Mouse (Mus musculus): ENCODE results near the gene Krt34. TPM values are rescaled to one million over a fixed set of nuclear protein-coding genes. Genes with fewer than 3 reads are reported as not detected.

Gene Krt34
- polyA plus RNA-seq (2015; fragmentation: Nextera tagmentation; extraction: Ambion mirVana) = not detected in 2 replicates

DNA sequence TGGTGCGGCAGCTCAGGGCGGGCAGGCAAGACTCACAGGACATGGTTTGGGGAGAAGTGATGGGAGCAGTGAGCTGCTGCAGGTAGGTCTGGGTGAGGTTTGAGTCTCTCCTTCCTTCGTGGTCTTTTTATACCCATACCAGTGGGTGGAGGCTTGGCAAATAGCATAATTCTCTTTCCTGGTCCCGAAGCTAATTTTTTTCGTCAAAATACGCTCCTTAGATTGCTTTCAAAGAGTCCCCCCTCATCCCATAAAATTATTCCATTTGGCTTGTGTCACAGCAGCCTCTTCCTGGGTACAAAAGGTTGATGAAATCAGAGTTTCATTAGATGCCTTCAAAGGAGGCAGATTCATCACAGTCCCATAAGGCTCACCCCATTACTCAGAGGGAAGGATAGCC lies at the start of gene Krt34:
Krt34 (minus strand) TSS at position 101 of the 400 bp plus-strand sequence.
- H3K4me2 ChIP-seq = no peak within 1 kb of the TSS
- no peaks in the 10 kb centered on the region for H3K36me3 ChIP-seq
- no peak within 1 kb of the TSS for H3K4me3 ChIP-seq
- no peak within 1 kb of the TSS for H3K9ac ChIP-seq
- whole genome bisulfite sequencing = 85% methylated on average over 6 of the region's 6 CpGs
- no peaks in the 10 kb centered on the region for H3K27me3 ChIP-seq
- H3K9me3 ChIP-seq = no peaks in the 10 kb centered on the region
- H3K4me1 ChIP-seq (replicated peaks) = no peaks in the 10 kb centered on the region
- no peak within 1 kb of the TSS for H3K27ac ChIP-seq
- ATAC-seq (ENCODE audit: low FRiP score) = no peak

DNA sequence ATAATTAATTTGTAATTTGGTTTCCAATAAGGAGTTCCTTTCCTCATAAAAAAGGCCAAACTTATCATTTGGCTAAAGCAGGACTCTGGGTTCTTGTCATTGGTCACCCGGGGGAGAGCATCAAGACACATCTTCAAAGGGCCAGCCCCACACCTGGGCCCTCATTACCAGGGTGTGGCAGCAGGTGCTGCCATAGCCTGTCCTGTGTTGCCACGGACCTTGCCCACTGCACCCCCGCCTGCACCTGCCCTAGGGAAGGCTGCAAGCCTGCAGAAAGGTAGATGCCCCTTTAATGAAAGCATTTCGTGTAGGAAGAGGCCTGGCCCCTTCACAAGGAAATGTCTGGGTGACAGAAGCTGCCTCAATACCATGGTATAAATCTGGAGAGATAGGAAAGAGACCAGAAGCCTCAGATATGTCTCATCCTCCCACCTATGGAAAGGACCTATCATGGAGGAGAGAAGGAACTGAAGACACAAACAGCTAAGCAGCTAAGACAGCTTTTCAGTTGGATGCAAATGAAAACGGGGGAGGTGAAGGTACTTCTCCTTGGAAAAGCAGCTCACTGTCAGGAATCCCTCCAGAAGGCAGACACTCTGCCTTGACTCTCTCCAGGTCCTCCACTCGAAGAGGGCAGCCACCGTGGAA lies 47.1 kb upstream of the Krt34 start:
- Histone ChIP-seq H3K36me3 (no peaks in the 10 kb centered on the region), H3K9me3 (peaks cover 4% of the 10 kb centered on the region), H3K27ac (no peak overlapping the region), H3K4me2 (no peak overlapping the region), H3K4me1 (replicated peaks) (no peaks in the 10 kb centered on the region), H3K4me3 (no peak overlapping the region), H3K27me3 (no peaks in the 10 kb centered on the region), H3K9ac (no peak overlapping the region)
- 78% methylated on average over 7 of the region's 7 CpGs for WGBS
- ATAC-seq (ENCODE audit: low FRiP score) = no peak

GRCm38 (mm10) chr11:100087861-100088260 lies 46.5 kb upstream of the Krt34 start, which contains the start of gene Krt32:
TSS of gene Krt32 (minus strand) at chr11:100088226.
- Histone ChIP-seq H3K36me3 (no peaks in the 10 kb centered on the region), H3K4me1 (replicated peaks) (no peaks in the 10 kb centered on the region), H3K27me3 (no peaks in the 10 kb centered on the region), H3K4me2 (no peak within 1 kb of the TSS), H3K27ac (no peak within 1 kb of the TSS), H3K9me3 (peaks cover 4% of the 10 kb centered on the region), H3K9ac (no peak within 1 kb of the TSS), H3K4me3 (no peak within 1 kb of the TSS)
- WGBS = 94% methylated on average over 10 of the region's 10 CpGs
- no peak for ATAC-seq (ENCODE audit: low FRiP score)

- H3K36me3 ChIP-seq = no peaks in the 10 kb centered on the region
- WGBS = 56% methylated on average over 1 of the region's 1 CpGs
- H3K9me3 ChIP-seq = no peaks in the 10 kb centered on the region
- no peaks in the 10 kb centered on the region for H3K27me3 ChIP-seq
- no peak overlapping the region for H3K27ac ChIP-seq
- no peak overlapping the region for H3K4me3 ChIP-seq
- ATAC-seq (ENCODE audit: low FRiP score) = no peak
- no peak overlapping the region for H3K9ac ChIP-seq
- no peaks in the 10 kb centered on the region for H3K4me1 ChIP-seq (replicated peaks)
- no peak overlapping the region for H3K4me2 ChIP-seq
Measured at GRCm38 (mm10) chr11:100073873-100074272, 32.5 kb upstream of the Krt34 start.

DNA sequence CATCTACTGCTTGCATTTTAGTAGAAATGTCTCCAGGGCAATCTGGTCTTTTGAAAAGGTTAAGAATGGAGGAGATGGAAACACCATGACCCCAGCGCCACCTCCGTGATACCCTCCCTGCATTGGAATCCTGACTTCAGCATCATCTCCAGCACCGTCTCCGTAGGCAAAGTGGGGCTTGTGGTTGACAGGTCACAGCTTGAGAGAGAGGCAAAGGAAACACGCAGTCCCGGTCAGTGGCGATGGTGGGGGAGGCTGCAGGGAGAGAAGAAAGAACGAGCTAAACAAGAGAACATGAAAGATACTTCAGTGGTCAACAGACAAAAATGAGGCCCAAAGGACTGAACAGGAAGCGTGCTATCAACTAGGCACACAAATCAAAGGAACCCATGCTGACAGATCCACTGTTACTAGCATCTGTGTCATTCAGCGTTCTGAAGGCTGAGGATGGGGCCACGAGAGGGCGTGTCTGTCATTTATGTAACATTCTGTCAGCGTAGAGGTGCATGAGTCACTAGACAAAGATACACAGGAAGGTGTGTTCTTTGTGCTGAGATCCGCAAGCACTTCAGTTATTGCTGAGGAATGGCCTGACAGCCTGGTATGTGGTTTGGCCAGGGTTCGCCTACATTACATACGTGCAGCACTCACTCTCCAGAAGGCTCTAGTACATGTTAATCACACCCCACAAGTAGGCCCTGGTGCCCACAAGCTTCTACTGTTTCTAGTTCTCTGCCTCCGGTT lies 26.1 kb upstream of the Krt34 start:
- H3K4me2 ChIP-seq = no peak overlapping the region
- H3K4me1 ChIP-seq (replicated peaks) = 0 out of 2 replicates have a peak, but pooled peaks cover 5% of the 10 kb centered on the region
- H3K4me3 ChIP-seq = no peak overlapping the region
- no peaks in the 10 kb centered on the region for H3K9me3 ChIP-seq
- no peak overlapping the region for H3K9ac ChIP-seq
- no peaks in the 10 kb centered on the region for H3K36me3 ChIP-seq
- 82% methylated on average over 17 of the region's 17 CpGs for WGBS
- no peak overlapping the region for H3K27ac ChIP-seq
- no peak for ATAC-seq (ENCODE audit: low FRiP score)
- no peaks in the 10 kb centered on the region for H3K27me3 ChIP-seq

GRCm38 (mm10) chr11:100066236-100067010 lies 25.1 kb upstream of the Krt34 start:
- Histone ChIP-seq H3K4me1 (replicated peaks) (0 out of 2 replicates have a peak, but pooled peaks cover 5% of the 10 kb centered on the region), H3K36me3 (no peaks in the 10 kb centered on the region), H3K9ac (no peak overlapping the region), H3K4me2 (no peak overlapping the region), H3K4me3 (no peak overlapping the region), H3K27ac (no peak overlapping the region), H3K9me3 (no peaks in the 10 kb centered on the region), H3K27me3 (no peaks in the 10 kb centered on the region)
- no peak for ATAC-seq (ENCODE audit: low FRiP score)
- 65% methylated on average over 12 of the region's 12 CpGs for WGBS

DNA sequence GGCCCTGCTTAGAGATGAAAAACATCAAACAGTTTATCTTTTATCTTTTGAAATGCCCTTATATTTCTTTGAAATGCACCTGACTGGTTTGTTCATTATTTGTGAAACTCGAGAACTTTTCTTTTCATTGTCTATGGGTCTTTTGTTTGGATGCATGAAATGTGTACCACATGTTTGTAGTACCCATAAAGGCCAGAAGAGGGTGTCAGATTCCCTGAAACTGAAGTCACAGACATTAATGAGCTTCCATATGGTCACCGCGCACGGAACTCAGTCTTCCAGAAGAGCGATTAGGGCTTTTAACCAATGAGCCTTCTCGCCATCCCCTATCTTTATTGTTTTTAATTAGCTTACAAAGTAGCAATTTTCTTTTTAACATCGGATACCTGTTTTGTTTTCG lies 17.5 kb upstream of the Krt34 start:
- Histone ChIP-seq H3K27ac (no peak overlapping the region), H3K9me3 (no peaks in the 10 kb centered on the region), H3K4me1 (replicated peaks) (no peaks in the 10 kb centered on the region), H3K4me3 (no peak overlapping the region), H3K27me3 (no peaks in the 10 kb centered on the region), H3K36me3 (no peaks in the 10 kb centered on the region), H3K4me2 (no peak overlapping the region), H3K9ac (no peak overlapping the region)
- 80% methylated on average over 8 of the region's 8 CpGs for WGBS
- no peak for ATAC-seq (ENCODE audit: low FRiP score)

DNA sequence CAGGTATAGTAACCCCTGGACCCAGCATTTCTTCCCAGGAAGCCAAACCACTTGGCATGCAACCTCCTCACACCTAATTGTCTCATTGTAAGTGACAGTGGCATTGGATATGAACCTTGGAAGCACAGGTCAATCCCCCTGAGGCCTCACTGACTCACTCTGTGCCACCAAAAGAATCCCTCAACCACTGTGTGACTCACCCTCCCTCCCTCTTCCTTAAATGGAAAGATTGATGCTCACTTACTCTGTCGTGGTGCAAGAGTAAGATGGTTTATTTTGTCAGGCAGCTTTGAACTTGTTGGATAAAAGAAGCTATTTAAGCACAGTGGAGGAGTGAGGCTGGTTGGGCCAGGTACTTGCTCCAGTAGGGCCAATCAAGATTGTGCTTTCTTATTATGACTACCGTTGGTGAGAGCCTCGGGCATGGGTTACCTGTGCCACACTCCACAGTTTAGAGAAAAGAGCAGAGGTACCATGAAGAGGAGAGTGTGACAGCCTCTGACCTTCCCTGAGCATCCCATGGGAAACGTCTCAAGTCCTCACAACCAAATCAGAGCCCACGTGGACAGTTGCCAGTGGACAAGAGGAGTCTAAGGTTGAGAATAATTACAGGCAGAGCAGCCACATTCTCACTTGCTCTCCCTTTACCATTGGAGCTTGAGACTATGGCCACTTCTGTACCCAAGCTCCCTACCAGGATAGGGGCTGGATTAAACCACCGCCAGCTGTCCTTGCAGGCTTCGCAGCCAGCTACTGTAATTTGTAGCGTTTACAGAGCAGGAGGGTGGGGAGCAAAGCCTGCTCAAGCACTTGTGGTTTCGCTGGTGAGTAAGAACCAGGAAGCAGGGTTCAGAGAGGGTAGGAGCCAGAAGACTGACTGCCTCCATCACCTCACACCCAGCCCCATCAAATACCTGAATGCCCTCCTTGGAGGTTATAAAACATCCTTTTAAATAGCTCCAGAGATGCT lies 14.6 kb upstream of the Krt34 start:
- Histone ChIP-seq H3K36me3 (no peaks in the 10 kb centered on the region), H3K9me3 (no peaks in the 10 kb centered on the region), H3K27ac (no peak overlapping the region), H3K9ac (no peak overlapping the region), H3K4me1 (replicated peaks) (no peaks in the 10 kb centered on the region), H3K4me3 (no peak overlapping the region), H3K27me3 (no peaks in the 10 kb centered on the region), H3K4me2 (no peak overlapping the region)
- no peak for ATAC-seq (ENCODE audit: low FRiP score)
- 85% methylated on average over 9 of the region's 9 CpGs for WGBS

GRCm38 (mm10) chr11:100050451-100050850 lies 9.1 kb upstream of the Krt34 start, which contains the start of gene Krt31:
TSS of gene Krt31 (minus strand) at chr11:100050551.
- no peak within 1 kb of the TSS for H3K9ac ChIP-seq
- no peak within 1 kb of the TSS for H3K4me3 ChIP-seq
- H3K4me1 ChIP-seq (replicated peaks) = no peaks in the 10 kb centered on the region
- no peaks in the 10 kb centered on the region for H3K36me3 ChIP-seq
- H3K27ac ChIP-seq = no peak within 1 kb of the TSS
- no peaks in the 10 kb centered on the region for H3K9me3 ChIP-seq
- 81% methylated on average over 3 of the region's 3 CpGs for WGBS
- H3K27me3 ChIP-seq = no peaks in the 10 kb centered on the region
- no peak within 1 kb of the TSS for H3K4me2 ChIP-seq
- ATAC-seq (ENCODE audit: low FRiP score) = no peak

DNA sequence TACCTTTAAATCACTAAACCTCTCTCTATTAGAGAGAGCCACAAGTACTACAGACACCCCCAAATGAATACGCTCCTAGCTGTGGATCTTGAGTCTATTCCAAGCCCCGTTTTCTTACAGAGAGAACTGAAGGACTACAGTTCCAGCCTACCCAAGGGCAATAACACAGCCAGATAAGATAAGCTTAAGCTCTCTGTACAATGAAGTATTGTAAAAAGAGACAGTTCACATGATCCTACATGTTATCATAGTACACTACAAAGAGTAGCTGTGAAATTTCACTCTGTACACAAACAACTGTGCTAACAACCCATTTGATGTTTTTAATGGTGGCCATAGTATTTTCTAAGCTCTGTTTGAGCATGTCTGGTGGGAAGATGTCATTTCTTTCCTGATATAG lies 5.8 kb upstream of the Krt34 start:
- Histone ChIP-seq H3K9me3 (no peaks in the 10 kb centered on the region), H3K4me1 (replicated peaks) (no peaks in the 10 kb centered on the region), H3K9ac (no peak overlapping the region), H3K4me2 (no peak overlapping the region), H3K27me3 (no peaks in the 10 kb centered on the region), H3K27ac (no peak overlapping the region), H3K4me3 (no peak overlapping the region), H3K36me3 (no peaks in the 10 kb centered on the region)
- WGBS = 95% methylated on average over 2 of the region's 2 CpGs
- ATAC-seq (ENCODE audit: low FRiP score) = no peak

DNA sequence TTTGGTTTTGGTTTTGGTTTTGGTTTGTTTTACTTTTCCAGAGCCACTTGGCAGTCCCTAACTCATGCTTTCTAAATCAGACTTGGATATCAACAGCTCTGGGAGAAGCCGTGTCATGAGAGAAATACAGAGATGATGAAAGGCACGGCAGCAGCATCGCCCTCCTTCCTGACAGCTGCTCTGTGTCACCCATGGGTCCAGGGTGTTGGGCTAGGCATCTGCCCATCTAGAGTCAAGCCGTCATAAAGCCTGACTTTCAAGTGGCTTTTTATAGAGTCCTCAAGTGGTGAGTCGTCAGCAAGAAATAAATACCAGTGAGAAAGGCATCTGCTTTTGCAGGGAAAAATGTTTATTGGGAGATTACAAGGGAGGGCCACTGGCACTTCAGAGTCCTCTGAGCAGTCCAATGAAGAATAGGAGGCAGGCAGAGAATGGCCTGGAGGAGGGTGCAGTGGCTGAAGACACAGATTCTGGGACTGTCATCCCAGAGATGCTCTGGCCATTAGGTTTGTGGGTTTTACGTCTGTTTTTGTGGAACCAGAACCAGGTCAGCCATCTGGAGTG lies 5.0 kb upstream of the Krt34 start:
- no peaks in the 10 kb centered on the region for H3K36me3 ChIP-seq
- no peak overlapping the region for H3K9ac ChIP-seq
- H3K27me3 ChIP-seq = no peaks in the 10 kb centered on the region
- WGBS = 91% methylated on average over 6 of the region's 6 CpGs
- no peaks in the 10 kb centered on the region for H3K9me3 ChIP-seq
- no peak overlapping the region for H3K4me3 ChIP-seq
- H3K27ac ChIP-seq = no peak overlapping the region
- no peaks in the 10 kb centered on the region for H3K4me1 ChIP-seq (replicated peaks)
- ATAC-seq (ENCODE audit: low FRiP score) = no peak
- H3K4me2 ChIP-seq = no peak overlapping the region
